Mouse (Mus musculus) midbrain, embryonic 12.5 days (tissue): ENCODE data around the gene Pkib. TPM values are rescaled to one million over a fixed set of nuclear protein-coding genes. Genes with fewer than 3 reads are reported as not detected.
A peak's percentile ranks its signal among the peaks of the same experiment; 100 is the strongest.

ENCODE experiments used
- ATAC-seq: fragments of 200-750 bp; cut with Nextera tagmentation; 2 replicates; pipeline ENCODE4 v1.8.0; 2017; ENCODE audit warnings: low read depth, moderate TSS enrichment, moderate library complexity; ENCODE audit not compliant: low FRiP score
- H3K27ac ChIP-seq: fragments of 300-500 bp; sonication (generic); replicated peaks from 2 replicates; pipeline ENCODE4 v1.5.1; 2016; ENCODE audit warnings: mild to moderate bottlenecking
- H3K27me3 ChIP-seq: fragments of 300-500 bp; sonication (generic); 2 replicates; pipeline ENCODE4 v1.6.1; 2016; ENCODE audit warnings: mild to moderate bottlenecking
- H3K36me3 ChIP-seq: fragments of 300-500 bp; sonication (generic); 2 replicates; pipeline ENCODE4 v1.6.1; 2016
- H3K4me1 ChIP-seq: fragments of 300-500 bp; sonication (generic); 2 replicates; pipeline ENCODE4 v1.6.1; 2016
- H3K4me2 ChIP-seq: fragments of 300-500 bp; sonication (generic); replicated peaks from 2 replicates; pipeline ENCODE4 v1.6.1; 2016; ENCODE audit warnings: mild to moderate bottlenecking, moderate library complexity
- H3K4me3 ChIP-seq: fragments of 300-500 bp; sonication (generic); 2 replicates; pipeline ENCODE4 v1.5.1; 2016; ENCODE audit warnings: mild to moderate bottlenecking
- H3K9ac ChIP-seq: fragments of 300-500 bp; sonication (generic); replicated peaks from 2 replicates; pipeline ENCODE4 v1.6.1; 2016; ENCODE audit warnings: mild to moderate bottlenecking, moderate library complexity
- H3K9me3 ChIP-seq: fragments of 300-500 bp; sonication (generic); 2 replicates; pipeline ENCODE4 v1.6.1; 2016; ENCODE audit warnings: mild to moderate bottlenecking
- WGBS: fragments of 180-500 bp; shearing (Covaris S2); methylation state at CpG from one replicate; pipeline ENCODE4 v1.1.7; 2016; 5-methylcytosine and 5-hydroxymethylcytosine counted together
- polyA plus RNA-seq: library from polyadenylated mRNA; unstranded; fragments of >200 nt; fragmentation: Nextera tagmentation; extraction: Ambion mirVana; gene quantifications from 2 replicates; pipeline ENCODE4 v1.2.1, GENCODE M21; 2016

Pkib gene
- polyA plus RNA-seq, 1 experiment from 2014 or later: 9.8 TPM

GRCm38 (mm10) chr10:57741351-57741750 lies 109.6 kb downstream of the Pkib start:
- 74% methylated on average over 2 of the region's 2 CpGs for WGBS
- peaks cover 12% of the 10 kb centered on the region; the same call in 1 of the 2 replicates for H3K4me1 ChIP-seq
- H3K9ac ChIP-seq: no peak overlapping the region
- no peak for ATAC-seq
- H3K4me2 ChIP-seq: no peak overlapping the region
- peaks cover 6% of the 10 kb centered on the region for H3K27me3 ChIP-seq
- no peaks in the 10 kb centered on the region for H3K9me3 ChIP-seq
- no peaks in the 10 kb centered on the region for H3K36me3 ChIP-seq
- H3K27ac ChIP-seq: no peak overlapping the region
- no peak overlapping the region for H3K4me3 ChIP-seq

GRCm38 (mm10) chr10:57743045-57743444 lies 111.3 kb downstream of the Pkib start:
- Histone ChIP-seq H3K4me3 (no peak overlapping the region), H3K4me1 (peaks cover 12% of the 10 kb centered on the region; the same call in 1 of the 2 replicates), H3K9me3 (no peaks in the 10 kb centered on the region), H3K9ac (no peak overlapping the region), H3K27ac (no peak overlapping the region), H3K27me3 (peaks cover 6% of the 10 kb centered on the region), H3K4me2 (no peak overlapping the region), H3K36me3 (no peaks in the 10 kb centered on the region)
- 71% methylated on average over 7 of the region's 7 CpGs for WGBS
- ATAC-seq: 0 out of 2 replicates have a peak, but pooled peaks have one; percentile 11

- no peaks in the 10 kb centered on the region for H3K9me3 ChIP-seq
- H3K27me3 ChIP-seq: peaks cover 6% of the 10 kb centered on the region
- no peak overlapping the region for H3K9ac ChIP-seq
- 5% methylated on average over 6 of the region's 6 CpGs for WGBS
- H3K4me1 ChIP-seq: peaks cover 12% of the 10 kb centered on the region; the same call in 1 of the 2 replicates
- peak; percentile 68 for ATAC-seq
- peak overlapping the region; percentile 34 for H3K4me3 ChIP-seq
- no peak overlapping the region for H3K27ac ChIP-seq
- peak overlapping the region; percentile 43 for H3K4me2 ChIP-seq
- no peaks in the 10 kb centered on the region for H3K36me3 ChIP-seq
Measured at GRCm38 (mm10) chr10:57743606-57744016, 111.8 kb downstream of the Pkib start.

GRCm38 (mm10) chr10:57744128-57744765 lies 112.5 kb downstream of the Pkib start:
- no peaks in the 10 kb centered on the region for H3K9me3 ChIP-seq
- no peak overlapping the region for H3K9ac ChIP-seq
- H3K4me2 ChIP-seq: no peak overlapping the region
- H3K27ac ChIP-seq: peak overlapping the region; percentile 42; the same call in 1 of the 2 replicates
- 23% methylated on average over 2 of the region's 2 CpGs for WGBS
- H3K4me3 ChIP-seq: no peak overlapping the region
- peak; percentile 62 for ATAC-seq
- H3K4me1 ChIP-seq: peaks cover 12% of the 10 kb centered on the region; the same call in 1 of the 2 replicates
- H3K27me3 ChIP-seq: peaks cover 6% of the 10 kb centered on the region
- H3K36me3 ChIP-seq: no peaks in the 10 kb centered on the region

- Histone ChIP-seq H3K4me3 (no peak overlapping the region), H3K4me2 (no peak overlapping the region), H3K36me3 (no peaks in the 10 kb centered on the region), H3K27me3 (peaks cover 6% of the 10 kb centered on the region), H3K27ac (no peak overlapping the region), H3K4me1 (peaks cover 12% of the 10 kb centered on the region; the same call in 1 of the 2 replicates), H3K9me3 (no peaks in the 10 kb centered on the region), H3K9ac (no peak overlapping the region)
- ATAC-seq: no peak
Measured at GRCm38 (mm10) chr10:57745452-57745851, 113.7 kb downstream of the Pkib start.

- no peak overlapping the region for H3K4me2 ChIP-seq
- H3K27ac ChIP-seq: no peak overlapping the region
- H3K36me3 ChIP-seq: no peaks in the 10 kb centered on the region
- H3K9me3 ChIP-seq: no peaks in the 10 kb centered on the region
- H3K27me3 ChIP-seq: peaks cover 4% of the 10 kb centered on the region; the same call in 1 of the 2 replicates
- peaks cover 5% of the 10 kb centered on the region; the same call in 1 of the 2 replicates for H3K4me1 ChIP-seq
- H3K9ac ChIP-seq: no peak overlapping the region
- ATAC-seq: no peak
- no peak overlapping the region for H3K4me3 ChIP-seq
Measured at GRCm38 (mm10) chr10:57747127-57747526, 115.3 kb downstream of the Pkib start.

- H3K9ac ChIP-seq: no peak overlapping the region
- no peak for ATAC-seq
Measured at GRCm38 (mm10) chr10:57753343-57753742, 121.6 kb downstream of the Pkib start.

GRCm38 (mm10) chr10:57755201-57755736 lies 123.5 kb downstream of the Pkib start:
- H3K4me2 ChIP-seq: no peak overlapping the region
- no peak overlapping the region for H3K27ac ChIP-seq
- H3K9ac ChIP-seq: no peak overlapping the region
- no peak overlapping the region for H3K4me3 ChIP-seq
- no peak for ATAC-seq
- H3K9me3 ChIP-seq: no peaks in the 10 kb centered on the region
- no peaks in the 10 kb centered on the region for H3K36me3 ChIP-seq
- H3K4me1 ChIP-seq: no peaks in the 10 kb centered on the region
- H3K27me3 ChIP-seq: no peaks in the 10 kb centered on the region
- 93% methylated on average over 2 of the region's 2 CpGs for WGBS

More at GRCm38 (mm10) chr10:57753343-57753742, 121.6 kb downstream of the Pkib start:
- Histone ChIP-seq H3K4me1 (no peaks in the 10 kb centered on the region), H3K4me3 (no peak overlapping the region), H3K27me3 (no peaks in the 10 kb centered on the region), H3K9me3 (no peaks in the 10 kb centered on the region), H3K27ac (no peak overlapping the region), H3K4me2 (no peak overlapping the region), H3K36me3 (no peaks in the 10 kb centered on the region)
- 83% methylated on average over 1 of the region's 1 CpGs for WGBS

GRCm38 (mm10) chr10:57758999-57759398 lies 127.2 kb downstream of the Pkib start:
- Histone ChIP-seq H3K9ac (no peak overlapping the region), H3K9me3 (no peaks in the 10 kb centered on the region), H3K4me1 (no peaks in the 10 kb centered on the region), H3K36me3 (no peaks in the 10 kb centered on the region), H3K27me3 (no peaks in the 10 kb centered on the region), H3K4me2 (no peak overlapping the region), H3K4me3 (no peak overlapping the region), H3K27ac (no peak overlapping the region)
- no peak for ATAC-seq
- 93% methylated on average over 2 of the region's 2 CpGs for WGBS

GRCm38 (mm10) chr10:57760694-57761093 lies 128.9 kb downstream of the Pkib start:
- Histone ChIP-seq H3K9me3 (no peaks in the 10 kb centered on the region), H3K4me1 (no peaks in the 10 kb centered on the region), H3K4me3 (no peak overlapping the region), H3K4me2 (no peak overlapping the region), H3K36me3 (no peaks in the 10 kb centered on the region), H3K9ac (no peak overlapping the region), H3K27me3 (no peaks in the 10 kb centered on the region), H3K27ac (no peak overlapping the region)
- 81% methylated on average over 3 of the region's 3 CpGs for WGBS
- ATAC-seq: no peak

GRCm38 (mm10) chr10:57763044-57763443 lies 131.3 kb downstream of the Pkib start:
- ATAC-seq: no peak
- Histone ChIP-seq H3K27me3 (no peaks in the 10 kb centered on the region), H3K36me3 (no peaks in the 10 kb centered on the region), H3K4me2 (no peak overlapping the region), H3K27ac (no peak overlapping the region), H3K4me3 (no peak overlapping the region), H3K4me1 (no peaks in the 10 kb centered on the region), H3K9ac (no peak overlapping the region), H3K9me3 (no peaks in the 10 kb centered on the region)
- WGBS: 50% methylated on average over 1 of the region's 1 CpGs

GRCm38 (mm10) chr10:57783289-57784130 lies 151.7 kb downstream of the Pkib start:
- WGBS: 16% methylated on average over 12 of the region's 13 CpGs
- Histone ChIP-seq H3K4me2 (peak overlapping the region; percentile 59), H3K4me1 (peaks cover 29% of the 10 kb centered on the region)

More at GRCm38 (mm10) chr10:57783289-57784130, 151.7 kb downstream of the Pkib start:
- Histone ChIP-seq H3K9me3 (no peaks in the 10 kb centered on the region), H3K27ac (peak overlapping the region; percentile 93), H3K36me3 (no peaks in the 10 kb centered on the region), H3K9ac (no peak overlapping the region), H3K27me3 (no peaks in the 10 kb centered on the region), H3K4me3 (peak overlapping the region; percentile 21; the same call in 1 of the 2 replicates)
- peak; percentile 53 for ATAC-seq
